Mouse (Mus musculus) thymus, adult 2 months (tissue): ENCODE measurements at regions not wholly inside any gene's neighbourhood (a gene's known extent, or its start where the extent isn't known, plus 50 kb on each side); places are given as distances from the start of the nearest gene placed in this dataset.

ENCODE experiments used
- CTCF ChIP-seq: fragments of 200-500 bp; IDR thresholded peaks from 2 replicates; pipeline ENCODE4 v1.5.1; 2012; ENCODE audit warnings: mild to moderate bottlenecking, control low read depth, low read length, moderate library complexity, borderline replicate concordance; ENCODE audit not compliant: control insufficient read depth, poor library complexity, insufficient read depth; ENCODE audit errors: extremely low read depth
- POLR2A ChIP-seq: fragments of 200-500 bp; IDR thresholded peaks from 2 replicates; pipeline ENCODE4 v1.6.1; 2012; ENCODE audit warnings: mild to moderate bottlenecking, low read length, control low read depth, moderate library complexity; ENCODE audit not compliant: control insufficient read depth, poor library complexity, insufficient read depth; ENCODE audit errors: extremely low read depth

DNA sequence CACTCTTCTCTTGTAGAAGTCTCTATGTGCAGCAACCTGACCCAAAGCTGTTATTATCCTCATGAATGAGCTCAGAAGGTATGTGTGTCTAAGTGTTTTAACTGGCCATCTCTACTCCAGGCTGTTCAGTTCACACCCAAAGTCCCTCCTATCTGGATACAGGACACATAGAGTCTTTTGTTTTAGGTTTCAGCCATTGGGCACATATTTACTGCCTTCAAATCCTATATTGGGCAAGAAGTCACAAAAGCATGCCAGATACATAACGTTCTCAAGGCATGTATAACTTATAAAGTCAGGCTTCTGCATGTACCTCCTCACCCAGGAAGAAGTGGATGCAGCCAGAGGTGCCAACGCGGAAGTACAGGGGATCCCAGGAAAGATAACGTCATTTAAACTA lies 136.6 kb upstream of the Mmadhc start:
- TF ChIP-seq POLR2A = no peak
- TF ChIP-seq CTCF = no peak
